Mouse (Mus musculus) hindbrain, postnatal 0 days (tissue): ENCODE results near the gene Atp5d. TPM values are rescaled to one million over a fixed set of nuclear protein-coding genes. Genes with fewer than 3 reads are reported as not detected.

ENCODE experiments used
- ATAC-seq: fragments of 200-750 bp; cut with Nextera tagmentation; 2 replicates; pipeline ENCODE4 v1.8.0; 2017; ENCODE audit warnings: mild to moderate bottlenecking, moderate TSS enrichment, moderate library complexity
- DNase-seq: peaks from one replicate; pipeline ENCODE4 v3.0.0-alpha.2; 2015; ENCODE audit warnings: low spot score
- H3K27ac ChIP-seq: fragments of 300-500 bp; sonication (generic); 2 replicates; pipeline ENCODE4 v1.5.1; 2014; ENCODE audit warnings: mild to moderate bottlenecking
- H3K27me3 ChIP-seq: fragments of 300-500 bp; sonication (generic); 2 replicates; pipeline ENCODE4 v1.6.1; 2014; ENCODE audit warnings: low read length, mixed read lengths; ENCODE audit not compliant: insufficient read depth
- H3K36me3 ChIP-seq: fragments of 300-500 bp; sonication (generic); 2 replicates; pipeline ENCODE4 v1.6.1; 2014; ENCODE audit warnings: low read length, mixed read lengths; ENCODE audit not compliant: insufficient read depth
- H3K4me1 ChIP-seq: fragments of 300-500 bp; sonication (generic); 2 replicates; pipeline ENCODE4 v1.6.1; 2014; ENCODE audit warnings: antibody characterized with exemption, low read length, mixed read lengths; ENCODE audit not compliant: insufficient read depth
- H3K4me2 ChIP-seq: fragments of 300-500 bp; sonication (generic); 2 replicates; pipeline ENCODE4 v1.6.1; 2014; ENCODE audit warnings: low read depth, mild to moderate bottlenecking, low read length, moderate library complexity, mixed read lengths
- H3K4me3 ChIP-seq: fragments of 300-500 bp; sonication (generic); 2 replicates; pipeline ENCODE4 v1.5.1; 2014; ENCODE audit warnings: low read length
- H3K9ac ChIP-seq: fragments of 300-500 bp; sonication (generic); replicated peaks from 2 replicates; pipeline ENCODE4 v1.6.1; 2014; ENCODE audit warnings: mild to moderate bottlenecking, low read length, moderate library complexity, mixed read lengths
- H3K9me3 ChIP-seq: fragments of 300-500 bp; sonication (generic); 2 replicates; pipeline ENCODE4 v1.6.1; 2016; ENCODE audit warnings: low read length, mixed read lengths
- CTCF ChIP-seq: IDR thresholded peaks from 2 replicates; pipeline ENCODE4 v1.5.1; 2016; ENCODE audit warnings: antibody characterized with exemption, control low read depth, low read depth
- WGBS: fragments of 180-500 bp; shearing (Covaris S2); extraction: QIAGEN DNeasy Blood & Tissue Kit; methylation state at CpG from one replicate; pipeline ENCODE4 v1.1.7; 2014; 5-methylcytosine and 5-hydroxymethylcytosine counted together
- polyA plus RNA-seq: library from polyadenylated mRNA; unstranded; fragments of >200 nt; fragmentation: Nextera tagmentation; extraction: Ambion mirVana; gene quantifications from 2 replicates; pipeline ENCODE4 v1.2.1, GENCODE M21; 2015
- total RNA-seq: library from RNA; depleted of rRNA; stranded (reverse); fragments of >200 nt; gene quantifications from 2 replicates; pipeline ENCODE4 v1.2.3, GENCODE M21; 2014

Gene Atp5d
- total and polyA plus RNA-seq, 2 experiments from 2014 or later, result 303 to 736 TPM

DNA sequence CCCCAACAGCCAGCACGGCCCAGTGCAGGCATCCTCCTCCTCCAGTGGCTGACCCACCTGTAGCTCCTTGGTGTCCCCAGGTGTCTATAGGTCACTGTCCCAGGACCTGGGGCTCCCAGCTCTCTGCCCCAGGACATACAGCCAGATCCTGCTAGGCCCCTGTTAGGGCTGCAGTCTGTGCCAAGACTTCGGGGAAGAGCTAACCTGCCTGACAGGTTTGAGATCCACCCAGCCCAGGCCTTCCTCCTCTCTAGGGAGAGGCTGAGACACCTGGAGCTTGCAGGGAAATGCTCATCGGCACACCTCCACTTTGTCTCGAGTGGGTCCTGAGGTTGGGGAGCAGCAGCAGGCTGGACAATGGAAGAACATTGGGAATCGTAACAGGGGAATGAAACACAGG is 32.5 kb upstream of the Atp5d start:
- WGBS, result 72% methylated on average over 5 of the region's 5 CpGs
- no peak overlapping the region for H3K27ac ChIP-seq
- TF ChIP-seq CTCF, result no peak

DNA sequence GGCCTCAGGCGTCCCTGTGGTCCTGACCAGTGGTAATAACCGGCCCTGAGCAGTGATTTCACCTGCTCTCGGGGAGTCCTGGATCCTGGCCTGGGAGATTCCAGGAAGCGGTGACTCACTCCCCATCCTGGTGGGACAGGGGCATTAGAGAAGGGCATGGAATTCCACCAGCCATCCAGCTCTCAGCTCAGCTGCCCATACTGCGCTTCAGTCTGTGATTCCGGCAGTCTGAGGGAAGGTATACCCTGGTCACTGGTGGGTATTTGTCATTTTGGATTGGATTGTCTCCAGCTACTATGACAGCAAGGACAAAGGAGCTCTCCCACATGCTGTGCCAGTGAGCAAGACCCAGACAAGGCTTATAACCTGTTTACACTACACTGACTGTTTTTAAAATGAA is 30.8 kb upstream of the Atp5d start:
- DNase-seq, result no peak
- Histone ChIP-seq H3K9me3 (no peaks in the 10 kb centered on the region), H3K27ac (no peak overlapping the region), H3K36me3 (no peaks in the 10 kb centered on the region), H3K4me2 (no peak overlapping the region), H3K4me1 (no peaks in the 10 kb centered on the region), H3K27me3 (no peaks in the 10 kb centered on the region), H3K9ac (no peak overlapping the region), H3K4me3 (no peak overlapping the region)
- no peak for TF ChIP-seq CTCF
- ATAC-seq, result no peak
- WGBS, result 53% methylated on average over 6 of the region's 6 CpGs

More for the DNA sequence above, 32.5 kb upstream of the Atp5d start:
- Histone ChIP-seq H3K4me2 (no peak overlapping the region), H3K4me3 (no peak overlapping the region), H3K9me3 (no peaks in the 10 kb centered on the region), H3K36me3 (no peaks in the 10 kb centered on the region), H3K9ac (no peak overlapping the region), H3K4me1 (peaks cover 6% of the 10 kb centered on the region), H3K27me3 (no peaks in the 10 kb centered on the region)
- DNase-seq, result no peak
- ATAC-seq, result no peak

DNA sequence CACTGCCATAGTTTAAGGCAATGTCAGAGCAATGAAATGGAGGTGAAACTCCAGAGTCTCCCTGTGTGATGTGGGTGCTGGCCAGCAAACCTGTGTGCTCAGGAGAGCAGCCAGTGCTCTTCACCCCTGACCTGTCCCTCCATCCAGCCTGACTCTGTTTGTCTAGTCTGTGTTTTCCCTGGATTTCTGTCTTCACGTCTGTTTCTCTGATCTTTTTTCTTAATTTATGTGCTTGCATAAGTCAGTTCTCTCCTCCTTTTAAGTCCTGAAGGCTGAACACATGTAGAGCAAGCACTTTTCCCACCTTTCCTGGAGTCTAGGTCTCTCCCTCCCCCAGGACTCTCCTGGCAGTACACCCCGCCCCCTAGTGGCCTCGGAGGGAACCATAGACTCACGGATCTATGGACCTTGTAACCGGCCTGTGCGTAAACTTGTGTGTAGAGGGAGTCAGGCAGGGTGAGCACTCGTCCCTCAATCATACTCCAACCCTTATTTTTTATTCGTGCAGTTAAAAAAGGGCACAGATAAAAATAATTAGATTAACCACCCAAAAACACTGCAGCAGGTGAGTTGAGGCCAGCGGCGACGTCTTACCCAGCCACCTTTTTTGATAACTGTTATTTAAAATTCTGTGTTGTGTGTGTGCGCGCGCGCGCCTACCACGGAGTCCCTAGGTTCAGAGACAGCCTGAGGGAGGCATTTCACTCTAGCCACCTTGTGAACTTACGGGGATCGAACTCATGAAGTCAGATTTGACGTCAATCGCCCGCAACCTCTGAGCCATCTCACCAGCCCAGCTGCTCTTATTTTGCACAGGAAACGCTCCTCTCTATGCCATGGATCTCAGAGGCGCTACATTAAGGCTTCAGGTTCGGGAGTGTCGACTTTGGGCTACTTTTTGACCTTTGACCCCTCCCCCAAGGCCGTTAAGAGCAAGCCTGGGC is 23.8 kb upstream of the Atp5d start:
- Histone ChIP-seq H3K9me3 (no peaks in the 10 kb centered on the region), H3K4me3 (peak overlapping the region; percentile 41), H3K9ac (no peak overlapping the region), H3K36me3 (no peaks in the 10 kb centered on the region), H3K4me1 (peaks cover 21% of the 10 kb centered on the region), H3K4me2 (peak overlapping the region; percentile 90), H3K27me3 (no peaks in the 10 kb centered on the region), H3K27ac (peak overlapping the region; percentile 11)
- peak; percentile 96 for TF ChIP-seq CTCF
- WGBS, result 3% methylated on average over 27 of the region's 27 CpGs
- 0 out of 2 replicates have a peak, but pooled peaks have one; percentile 28 for ATAC-seq
- DNase-seq, result peak; percentile 92

DNA sequence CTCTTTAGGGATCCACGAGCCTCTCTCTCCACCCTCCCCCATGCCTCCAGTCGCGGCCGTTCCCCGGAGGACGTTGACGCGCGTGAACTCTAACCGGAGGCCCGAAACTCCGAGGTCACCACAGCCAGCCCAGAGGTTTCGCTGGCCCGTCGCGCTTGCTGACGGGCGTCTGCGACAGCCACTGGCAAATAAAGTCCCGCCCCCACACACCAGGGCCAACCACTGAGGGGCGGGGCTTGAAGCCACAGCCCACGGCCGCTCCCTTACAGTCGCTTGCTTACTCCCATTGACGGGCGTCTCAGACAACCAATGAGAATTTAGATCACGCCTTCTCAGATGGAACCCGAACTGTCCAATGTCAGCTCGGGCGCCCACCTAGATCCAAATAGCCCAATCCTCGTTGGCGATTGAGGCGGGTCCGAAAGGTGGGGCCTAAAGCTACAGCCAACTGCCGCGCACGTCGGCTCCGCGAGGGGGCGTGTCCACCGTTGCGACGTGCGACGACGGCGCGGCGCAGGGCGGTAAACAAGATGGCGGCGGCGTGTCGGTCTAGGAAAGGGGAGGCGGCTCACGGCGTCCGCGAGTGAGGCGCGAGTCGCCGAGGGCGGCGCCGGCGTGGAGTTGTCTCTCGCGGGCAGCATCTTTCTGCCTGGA is 23.0 kb upstream of the Atp5d start, which contains the start of gene Stk11:
TSS of gene Stk11 (plus strand) at position 514 of the 654 bp plus-strand sequence.
- Histone ChIP-seq H3K36me3 (no peaks in the 10 kb centered on the region), H3K4me3 (peak within 1 kb of the TSS; percentile 63), H3K27me3 (no peaks in the 10 kb centered on the region), H3K4me1 (peaks cover 21% of the 10 kb centered on the region), H3K9ac (peak within 1 kb of the TSS; percentile 85), H3K27ac (peak within 1 kb of the TSS; percentile 83), H3K4me2 (peak within 1 kb of the TSS; percentile 90), H3K9me3 (no peaks in the 10 kb centered on the region)
- DNase-seq (peak; percentile 100), ATAC-seq (peak; percentile 99)
- TF ChIP-seq CTCF, result peak; percentile 31
- under 1% methylated on average over 67 of the region's 70 CpGs for WGBS

DNA sequence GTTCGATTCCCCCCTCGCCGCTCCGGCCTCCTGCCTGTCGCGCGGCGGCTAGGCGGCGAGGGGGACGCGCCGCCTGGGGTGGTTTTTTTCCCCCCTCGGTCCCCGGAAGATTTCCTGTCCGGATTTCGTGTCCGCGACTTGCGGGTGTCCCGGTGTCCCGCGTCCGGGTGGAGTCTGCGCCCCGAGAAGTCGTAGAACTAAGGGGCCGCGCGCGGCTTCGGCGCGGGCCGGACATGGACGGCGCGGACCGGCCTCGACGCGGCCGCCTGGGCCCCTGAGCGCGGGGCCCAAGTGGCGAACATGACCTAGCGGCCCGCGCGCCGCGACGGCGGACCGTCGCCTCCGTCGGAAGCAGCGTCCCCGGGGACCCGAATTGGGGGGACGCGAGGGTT is 22.5 kb upstream of the Atp5d start:
- no peaks in the 10 kb centered on the region for H3K27me3 ChIP-seq
- ATAC-seq (0 out of 2 replicates have a peak, but pooled peaks have one; percentile 4), DNase-seq (peak; percentile 48)
- peaks cover 21% of the 10 kb centered on the region for H3K4me1 ChIP-seq
- peak overlapping the region; percentile 90 for H3K4me2 ChIP-seq
- H3K4me3 ChIP-seq, result peak overlapping the region; percentile 63
- WGBS, result under 1% methylated on average over 63 of the region's 63 CpGs
- no peaks in the 10 kb centered on the region for H3K36me3 ChIP-seq
- TF ChIP-seq CTCF, result no peak
- peak overlapping the region; percentile 85 for H3K9ac ChIP-seq
- H3K9me3 ChIP-seq, result no peaks in the 10 kb centered on the region
- peak overlapping the region; percentile 83 for H3K27ac ChIP-seq

DNA sequence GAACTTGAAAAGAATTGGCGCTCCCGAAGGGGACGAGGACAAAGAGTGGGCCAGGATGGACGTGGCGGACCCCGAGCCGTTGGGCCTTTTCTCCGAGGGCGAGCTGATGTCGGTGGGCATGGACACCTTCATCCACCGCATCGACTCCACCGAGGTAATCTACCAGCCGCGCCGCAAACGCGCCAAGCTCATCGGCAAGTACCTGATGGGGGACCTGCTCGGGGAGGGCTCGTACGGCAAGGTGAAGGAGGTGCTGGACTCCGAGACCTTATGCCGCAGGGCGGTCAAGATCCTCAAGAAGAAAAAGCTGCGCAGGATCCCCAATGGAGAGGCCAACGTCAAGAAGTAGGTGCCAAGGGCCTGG is 21.9 kb upstream of the Atp5d start:
- Histone ChIP-seq H3K4me2 (peak overlapping the region; percentile 90), H3K27ac (peak overlapping the region; percentile 58), H3K27me3 (no peaks in the 10 kb centered on the region), H3K4me3 (peak overlapping the region; percentile 63), H3K9ac (peak overlapping the region; percentile 85), H3K36me3 (peaks cover under 1% of the 10 kb centered on the region), H3K9me3 (no peaks in the 10 kb centered on the region), H3K4me1 (peaks cover 21% of the 10 kb centered on the region)
- ATAC-seq (no peak), DNase-seq (no peak)
- TF ChIP-seq CTCF, result no peak
- WGBS, result under 1% methylated on average over 27 of the region's 27 CpGs
